Mouse (Mus musculus): Measurements from ENCODE around the gene Nnmt. TPM values are rescaled to one million over a fixed set of nuclear protein-coding genes. Genes with fewer than 3 reads are reported as not detected.

Nnmt gene
- polyA plus RNA-seq, 1 experiment, result 3.1 TPM

- no peak for DNase-seq
- H3K4me3 ChIP-seq (ENCODE audit: insufficient read depth, low read depth, low read length), result no peak overlapping the region
- no peak overlapping the region for H3K27ac ChIP-seq (ENCODE audit: insufficient read depth, low read depth, low read length)
- 79% methylated on average over 5 of the region's 5 CpGs for WGBS
- no peaks in the 10 kb centered on the region for H3K27me3 ChIP-seq (replicated peaks; ENCODE audit: control insufficient read depth, insufficient read depth, low read length)
- TF ChIP-seq CTCF (conservative IDR thresholded peaks at IDR 0.05; ENCODE audit: insufficient read depth, insufficient read length, low read depth, low read length) (no peak), POLR2A (IDR thresholded peaks at IDR 0.05; ENCODE audit: low read depth, low read length) (no peak)
- H3K36me3 ChIP-seq (ENCODE audit: control insufficient read depth, insufficient read depth, low read length), result no peaks in the 10 kb centered on the region
- H3K4me1 ChIP-seq (ENCODE audit: control insufficient read depth, insufficient read depth, low read length), result no peaks in the 10 kb centered on the region
Observed at GRCm38 (mm10) chr9:48597494-48597893, 7.5 kb downstream of the Nnmt start.

- 65% methylated on average over 11 of the region's 11 CpGs for WGBS
- Histone ChIP-seq H3K27ac (ENCODE audit: insufficient read depth, low read depth, low read length) (no peak overlapping the region), H3K4me3 (ENCODE audit: insufficient read depth, low read depth, low read length) (no peak overlapping the region), H3K36me3 (ENCODE audit: control insufficient read depth, insufficient read depth, low read length) (no peaks in the 10 kb centered on the region), H3K4me1 (ENCODE audit: control insufficient read depth, insufficient read depth, low read length) (no peaks in the 10 kb centered on the region), H3K27me3 (replicated peaks; ENCODE audit: control insufficient read depth, insufficient read depth, low read length) (no peaks in the 10 kb centered on the region)
- TF ChIP-seq CTCF (conservative IDR thresholded peaks at IDR 0.05; ENCODE audit: insufficient read depth, insufficient read length, low read depth, low read length) (no peak), POLR2A (IDR thresholded peaks at IDR 0.05; ENCODE audit: low read depth, low read length) (no peak)
- no peak for DNase-seq
Observed at GRCm38 (mm10) chr9:48596924-48597323, 8.0 kb downstream of the Nnmt start.

- H3K27me3 ChIP-seq (replicated peaks; ENCODE audit: control insufficient read depth, insufficient read depth, low read length), result no peaks in the 10 kb centered on the region
- H3K4me1 ChIP-seq (ENCODE audit: control insufficient read depth, insufficient read depth, low read length), result no peaks in the 10 kb centered on the region
- DNase-seq, result no peak
- H3K27ac ChIP-seq (ENCODE audit: insufficient read depth, low read depth, low read length), result no peak overlapping the region
- no peak for TF ChIP-seq CTCF (conservative IDR thresholded peaks at IDR 0.05; ENCODE audit: insufficient read depth, insufficient read length, low read depth, low read length)
- TF ChIP-seq POLR2A (IDR thresholded peaks at IDR 0.05; ENCODE audit: low read depth, low read length), result no peak
- H3K36me3 ChIP-seq (ENCODE audit: control insufficient read depth, insufficient read depth, low read length), result no peaks in the 10 kb centered on the region
- WGBS, result 47% methylated on average over 8 of the region's 8 CpGs
- no peak overlapping the region for H3K4me3 ChIP-seq (ENCODE audit: insufficient read depth, low read depth, low read length)
Observed at GRCm38 (mm10) chr9:48593915-48594314, 11.0 kb downstream of the Nnmt start.

GRCm38 (mm10) chr9:48590606-48591005 lies 14.3 kb downstream of the Nnmt start:
- TF ChIP-seq POLR2A (IDR thresholded peaks at IDR 0.05; ENCODE audit: low read depth, low read length) (no peak), CTCF (conservative IDR thresholded peaks at IDR 0.05; ENCODE audit: insufficient read depth, insufficient read length, low read depth, low read length) (no peak)
- no peaks in the 10 kb centered on the region for H3K27me3 ChIP-seq (replicated peaks; ENCODE audit: control insufficient read depth, insufficient read depth, low read length)
- H3K4me3 ChIP-seq (ENCODE audit: insufficient read depth, low read depth, low read length), result no peak overlapping the region
- no peak overlapping the region for H3K27ac ChIP-seq (ENCODE audit: insufficient read depth, low read depth, low read length)
- H3K4me1 ChIP-seq (ENCODE audit: control insufficient read depth, insufficient read depth, low read length), result no peaks in the 10 kb centered on the region
- no peaks in the 10 kb centered on the region for H3K36me3 ChIP-seq (ENCODE audit: control insufficient read depth, insufficient read depth, low read length)
- 76% methylated on average over 4 of the region's 4 CpGs for WGBS
- no peak for DNase-seq

- DNase-seq, result peak; percentile 56
- no peaks in the 10 kb centered on the region for H3K27me3 ChIP-seq (replicated peaks; ENCODE audit: control insufficient read depth, insufficient read depth, low read length)
- H3K27ac ChIP-seq (ENCODE audit: insufficient read depth, low read depth, low read length), result no peak overlapping the region
- TF ChIP-seq CTCF (conservative IDR thresholded peaks at IDR 0.05; ENCODE audit: insufficient read depth, insufficient read length, low read depth, low read length) (peak; percentile 81), POLR2A (IDR thresholded peaks at IDR 0.05; ENCODE audit: low read depth, low read length) (no peak)
- no peaks in the 10 kb centered on the region for H3K36me3 ChIP-seq (ENCODE audit: control insufficient read depth, insufficient read depth, low read length)
- no peak overlapping the region for H3K4me3 ChIP-seq (ENCODE audit: insufficient read depth, low read depth, low read length)
- WGBS, result 4% methylated on average over 4 of the region's 4 CpGs
- no peaks in the 10 kb centered on the region for H3K4me1 ChIP-seq (ENCODE audit: control insufficient read depth, insufficient read depth, low read length)
Observed at GRCm38 (mm10) chr9:48586332-48586731, 18.6 kb downstream of the Nnmt start.

- Histone ChIP-seq H3K4me3 (ENCODE audit: insufficient read depth, low read depth, low read length) (no peak overlapping the region), H3K36me3 (ENCODE audit: control insufficient read depth, insufficient read depth, low read length) (no peaks in the 10 kb centered on the region), H3K27ac (ENCODE audit: insufficient read depth, low read depth, low read length) (no peak overlapping the region), H3K4me1 (ENCODE audit: control insufficient read depth, insufficient read depth, low read length) (no peaks in the 10 kb centered on the region), H3K27me3 (replicated peaks; ENCODE audit: control insufficient read depth, insufficient read depth, low read length) (no peaks in the 10 kb centered on the region)
- 51% methylated on average over 1 of the region's 1 CpGs for WGBS
- no peak for DNase-seq
- TF ChIP-seq POLR2A (IDR thresholded peaks at IDR 0.05; ENCODE audit: low read depth, low read length), result no peak
- no peak for TF ChIP-seq CTCF (conservative IDR thresholded peaks at IDR 0.05; ENCODE audit: insufficient read depth, insufficient read length, low read depth, low read length)
Observed at GRCm38 (mm10) chr9:48580808-48581207, 24.1 kb downstream of the Nnmt start.

- no peak for DNase-seq
- TF ChIP-seq POLR2A (IDR thresholded peaks at IDR 0.05; ENCODE audit: low read depth, low read length) (no peak), CTCF (conservative IDR thresholded peaks at IDR 0.05; ENCODE audit: insufficient read depth, insufficient read length, low read depth, low read length) (no peak)
- Histone ChIP-seq H3K27ac (ENCODE audit: insufficient read depth, low read depth, low read length) (no peak overlapping the region), H3K4me1 (ENCODE audit: control insufficient read depth, insufficient read depth, low read length) (no peaks in the 10 kb centered on the region), H3K27me3 (replicated peaks; ENCODE audit: control insufficient read depth, insufficient read depth, low read length) (no peaks in the 10 kb centered on the region), H3K4me3 (ENCODE audit: insufficient read depth, low read depth, low read length) (no peak overlapping the region), H3K36me3 (ENCODE audit: control insufficient read depth, insufficient read depth, low read length) (no peaks in the 10 kb centered on the region)
- 85% methylated on average over 5 of the region's 5 CpGs for WGBS
Observed at GRCm38 (mm10) chr9:48562388-48562787, 42.6 kb downstream of the Nnmt start.
